Mouse (Mus musculus) CD4-positive, CD25-positive, alpha-beta regulatory T cell, adult 2 months (primary cell): ENCODE results near the gene Tenm4.
A peak's percentile ranks its signal among the peaks of the same experiment; 100 is the strongest.

ENCODE experiments used
- DNase-seq: peaks from one replicate; pipeline ENCODE4 v3.0.0-alpha.2; 2012; ENCODE audit warnings: low read depth, low spot score

The Tenm4 gene

GRCm38 (mm10) chr7:96408161-96408889, 237.3 kb downstream of the Tenm4 start:
- DNase-seq, result no peak

- no peak for DNase-seq
These were observed 238.4 kb downstream of the Tenm4 start for GRCm38 (mm10) chr7:96409323-96409880.

- DNase-seq, result no peak
These were observed 242.8 kb downstream of the Tenm4 start for GRCm38 (mm10) chr7:96413822-96414221.

- no peak for DNase-seq
These were observed 243.4 kb downstream of the Tenm4 start for GRCm38 (mm10) chr7:96414290-96415055.

GRCm38 (mm10) chr7:96417251-96418004, 246.4 kb downstream of the Tenm4 start:
- no peak for DNase-seq

GRCm38 (mm10) chr7:96418146-96418545, 247.1 kb downstream of the Tenm4 start:
- DNase-seq, result no peak

GRCm38 (mm10) chr7:96420045-96420444, 249.0 kb downstream of the Tenm4 start:
- no peak for DNase-seq

GRCm38 (mm10) chr7:96420926-96421605, 250.0 kb downstream of the Tenm4 start:
- DNase-seq, result no peak

GRCm38 (mm10) chr7:96426954-96427353, 255.9 kb downstream of the Tenm4 start:
- no peak for DNase-seq

- DNase-seq, result no peak
These were observed 262.3 kb downstream of the Tenm4 start for GRCm38 (mm10) chr7:96433307-96433706.

GRCm38 (mm10) chr7:96438392-96438791, 267.3 kb downstream of the Tenm4 start:
- DNase-seq, result no peak

GRCm38 (mm10) chr7:96440161-96440707, 269.2 kb downstream of the Tenm4 start:
- DNase-seq, result no peak

GRCm38 (mm10) chr7:96445771-96446170, 274.7 kb downstream of the Tenm4 start:
- DNase-seq, result no peak

GRCm38 (mm10) chr7:96447806-96448397, 276.9 kb downstream of the Tenm4 start:
- peak; percentile 51 for DNase-seq

GRCm38 (mm10) chr7:96455957-96456356, 284.9 kb downstream of the Tenm4 start:
- no peak for DNase-seq

- DNase-seq, result peak; percentile 47
These were observed 285.6 kb downstream of the Tenm4 start for GRCm38 (mm10) chr7:96456618-96457017.

- no peak for DNase-seq
These were observed 286.8 kb downstream of the Tenm4 start for GRCm38 (mm10) chr7:96457891-96458290.

GRCm38 (mm10) chr7:96458992-96459391, 287.9 kb downstream of the Tenm4 start:
- DNase-seq, result no peak

- DNase-seq, result no peak
These were observed 295.7 kb downstream of the Tenm4 start for GRCm38 (mm10) chr7:96466761-96467160.

- no peak for DNase-seq
These were observed 299.8 kb downstream of the Tenm4 start for GRCm38 (mm10) chr7:96470821-96471220.
